Mouse (Mus musculus) common myeloid progenitor, adult 5-6 weeks (primary cell): Measurements from ENCODE around the gene Spata31d1b. TPM values are rescaled to one million over a fixed set of nuclear protein-coding genes. Genes with fewer than 3 reads are reported as not detected.
"Not testable (repeated sequence)": the region's sequence is repeated elsewhere in the genome, so short reads cannot be mapped to it uniquely, and the experiment has no call there.

Experiments
- ATAC-seq: replicated peaks from 2 replicates; pipeline ENCODE4 v1.8.0; 2016; ENCODE audit warnings: low read depth, mild to moderate bottlenecking, moderate TSS enrichment, inconsistent platforms; ENCODE audit not compliant: poor library complexity, severe bottlenecking
- total RNA-seq: library from RNA; stranded (forward); fragments of 200-1000, 187-1606 nt; gene quantifications from 2 replicates; pipeline ENCODE4 v1.2.3, GENCODE M21; 2017

The Spata31d1b gene
- total RNA-seq, 1 experiment from 2014 or later: not detected

DNA sequence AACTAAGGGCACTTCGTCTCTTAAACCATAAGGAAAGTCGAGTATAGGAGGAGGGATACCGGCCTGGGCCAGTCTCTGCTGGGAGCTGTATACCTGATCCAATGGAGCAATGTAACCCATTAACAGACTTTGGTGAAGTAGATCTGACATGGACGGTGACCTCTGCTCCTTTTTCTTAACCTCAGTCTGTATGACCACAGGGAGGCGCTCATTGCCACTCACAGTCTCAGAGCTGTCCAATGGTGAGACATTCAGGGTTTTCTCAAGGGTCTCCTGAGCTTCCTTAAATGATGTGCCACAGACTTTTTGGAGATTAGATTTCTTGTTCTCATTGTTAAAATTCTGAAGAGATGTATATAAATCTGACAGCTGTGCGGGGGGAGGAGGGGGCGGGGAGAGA is 21.5 kb upstream of the Spata31d1b start:
- no peak for ATAC-seq

DNA sequence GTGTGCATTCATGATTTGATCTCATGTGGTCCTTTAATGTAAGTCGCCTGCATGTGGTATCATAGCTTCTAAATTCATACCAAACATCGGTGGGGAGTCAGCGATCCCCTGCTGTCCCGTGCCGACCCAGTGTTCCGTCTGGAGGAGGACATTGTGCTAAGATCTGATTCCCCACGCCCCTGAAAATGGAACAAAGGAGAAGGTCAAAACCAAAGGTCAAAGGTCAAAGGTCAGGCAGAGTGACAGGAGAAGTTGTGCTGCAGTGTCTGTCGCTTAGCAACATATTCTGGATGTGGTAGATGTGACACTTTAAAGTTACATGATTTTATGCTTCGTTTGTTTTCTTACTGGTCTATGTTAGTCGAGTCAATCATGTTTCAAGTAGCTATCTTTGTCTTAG is 20.6 kb upstream of the Spata31d1b start:
- no peak for ATAC-seq

DNA sequence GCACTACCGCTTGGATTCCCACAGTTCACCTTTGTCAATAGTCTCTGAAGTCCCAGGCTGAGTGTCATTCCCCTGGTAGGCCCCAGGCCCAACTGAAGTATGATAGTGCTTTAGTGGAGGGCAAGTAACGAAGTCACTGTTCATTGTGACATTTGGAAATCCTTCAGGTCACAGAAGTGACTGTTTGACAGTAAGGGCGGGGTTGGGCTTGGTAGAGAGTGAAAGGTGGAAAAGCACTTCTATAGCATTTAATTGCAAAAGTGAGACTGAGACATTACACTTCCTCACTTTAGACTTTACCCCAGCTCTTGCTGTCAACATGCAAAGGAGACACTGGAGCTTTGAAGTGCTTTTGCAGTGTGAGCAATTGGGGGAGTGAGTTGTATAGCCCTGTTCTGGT is 18.1 kb upstream of the Spata31d1b start, which contains the start of gene 4921517D22Rik:
Gene 4921517D22Rik, minus strand, starts transcription at position 101 of the 400 bp plus-strand sequence.
- no peak for ATAC-seq

DNA sequence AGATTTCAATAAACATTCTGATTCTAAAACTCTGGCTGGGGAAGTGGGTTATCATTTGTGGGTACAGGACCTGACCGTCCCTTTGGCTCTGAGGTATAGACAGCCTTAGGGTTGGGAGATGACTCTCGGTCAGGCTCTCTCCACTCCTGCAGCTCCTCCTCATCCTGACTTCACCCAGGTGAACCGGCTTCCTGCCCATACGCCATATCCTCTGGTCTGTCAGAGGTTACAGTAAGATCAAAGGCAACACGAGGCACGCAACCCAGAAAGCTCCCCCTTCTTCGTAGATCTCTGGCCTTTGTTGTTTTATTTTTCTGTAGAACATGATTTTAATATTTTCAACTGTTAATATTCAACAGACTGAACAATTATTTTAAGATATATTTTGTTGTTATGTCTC is 16.3 kb upstream of the Spata31d1b start:
- ATAC-seq: no peak

DNA sequence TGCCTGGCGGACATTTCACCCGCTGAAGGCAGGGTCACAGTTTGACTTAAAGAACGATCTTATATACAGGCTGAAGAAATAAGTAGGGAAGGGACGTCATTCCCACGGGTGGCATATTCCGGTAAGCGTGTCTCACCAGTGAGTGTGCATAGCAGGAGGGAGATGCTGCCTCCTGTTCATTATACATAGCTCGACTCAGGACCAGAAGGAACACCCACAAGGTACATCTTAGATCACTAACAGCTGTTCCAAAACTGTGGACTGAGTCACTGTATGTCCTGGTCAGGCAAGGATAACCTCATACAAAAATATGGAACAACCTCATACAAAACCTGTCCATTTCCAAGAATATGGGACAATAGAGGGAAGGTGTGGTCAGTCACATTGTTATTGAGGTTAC is 13.0 kb upstream of the Spata31d1b start:
- ATAC-seq: no peak

DNA sequence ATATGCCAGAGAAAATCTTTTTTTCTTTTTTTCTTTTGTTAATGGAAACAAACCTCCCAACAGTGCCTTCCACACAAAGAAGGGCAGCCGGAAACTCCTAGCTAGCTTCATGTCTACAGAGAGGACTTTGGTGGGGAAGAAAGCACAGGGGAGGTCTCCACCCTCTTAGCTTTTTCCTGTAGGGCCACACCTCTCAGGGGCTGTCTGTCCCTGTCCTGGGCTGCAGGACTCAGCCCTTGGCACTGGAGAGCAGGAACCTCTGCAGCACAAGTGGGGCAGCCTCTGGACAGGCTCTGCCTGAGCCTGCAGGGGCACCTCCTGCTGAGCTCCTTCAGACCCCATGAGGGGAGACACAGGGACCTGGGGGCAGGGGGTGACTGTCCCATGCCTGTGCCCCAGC is 11.9 kb upstream of the Spata31d1b start:
- 0 out of 2 replicates have a peak, but pooled peaks have one; percentile 5 for ATAC-seq

DNA sequence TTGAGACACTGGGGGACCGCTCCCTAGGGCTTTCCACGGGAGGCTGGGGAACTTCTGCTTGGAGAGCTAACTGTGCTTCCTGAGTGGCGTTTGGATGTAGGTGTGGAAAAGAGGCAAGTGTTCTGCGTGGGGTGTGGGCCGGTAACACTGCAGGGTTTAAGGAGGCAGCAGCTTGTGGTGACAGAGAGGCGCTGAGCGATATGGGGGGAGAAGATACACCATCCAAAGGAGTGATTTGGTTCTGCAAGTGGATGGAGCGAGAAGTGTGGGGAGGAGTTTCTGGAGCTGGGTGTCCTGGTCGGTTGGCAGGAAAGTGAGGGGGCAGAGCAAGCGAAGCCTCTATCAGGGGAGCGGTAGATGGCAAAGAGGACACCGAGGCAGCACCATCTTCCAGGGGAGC is 8.6 kb upstream of the Spata31d1b start:
- no peak for ATAC-seq

DNA sequence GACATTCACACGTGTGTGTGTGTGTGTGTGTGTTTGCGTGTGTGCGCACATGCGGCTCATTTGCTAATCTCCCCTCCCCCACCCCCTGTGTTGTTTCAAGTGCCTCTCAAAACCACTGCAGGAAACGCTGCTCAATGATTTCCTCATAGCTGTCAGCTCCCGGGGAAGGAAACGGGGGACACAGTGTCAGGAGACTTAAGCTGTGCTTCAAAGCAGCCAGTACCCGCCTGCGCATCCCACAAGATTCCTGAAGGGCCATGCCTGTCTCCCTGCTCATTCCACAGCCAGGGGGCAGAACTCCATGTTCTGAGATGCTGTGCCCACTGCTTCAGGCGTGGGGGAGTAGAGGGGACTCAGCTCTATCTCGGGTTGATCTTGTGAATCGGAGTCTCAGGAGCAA is 7.5 kb upstream of the Spata31d1b start:
- peak; percentile 89 for ATAC-seq

DNA sequence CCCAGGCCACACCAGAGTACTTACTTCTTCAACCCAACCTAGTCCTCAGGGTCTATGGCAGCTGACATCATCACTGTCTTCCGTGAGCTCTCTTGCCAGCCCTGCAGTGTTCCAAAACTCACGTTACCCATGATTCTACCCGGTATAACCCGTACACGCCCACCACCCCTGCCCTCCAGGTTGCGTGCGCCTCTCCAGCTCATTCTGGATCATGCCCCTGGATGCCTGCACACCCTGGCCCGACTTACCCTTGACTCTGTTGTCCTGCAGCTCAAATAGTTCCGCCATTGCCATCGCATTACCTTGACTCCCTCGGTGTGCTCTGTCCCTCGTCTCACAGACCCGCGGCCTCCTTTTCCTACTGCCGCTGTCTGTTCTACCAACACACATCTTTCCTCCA is 1.9 kb upstream of the Spata31d1b start, which contains the start of gene Spata31d1a:
Gene Spata31d1a, minus strand, starts transcription at position 101 of the 400 bp plus-strand sequence.
- ATAC-seq: no peak

DNA sequence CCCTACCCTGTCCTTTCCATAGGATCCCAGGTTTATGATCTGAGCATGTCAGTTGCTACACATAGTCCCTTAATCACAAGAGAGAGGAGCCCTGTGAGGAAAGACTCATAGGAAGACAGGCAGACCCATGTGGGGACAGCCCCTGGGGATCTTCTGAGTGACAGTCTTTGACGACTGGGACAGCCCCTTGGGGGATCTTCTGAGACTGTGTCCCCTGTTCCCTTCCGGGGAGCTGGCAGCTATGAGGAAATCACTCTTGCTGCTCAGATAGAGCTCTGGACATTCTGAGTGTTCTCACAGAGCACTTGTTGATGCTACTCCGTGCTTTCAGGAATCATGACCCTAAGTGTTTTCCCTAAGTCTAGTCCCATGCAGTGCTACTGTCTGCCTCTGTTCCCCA is 1.6 kb downstream of the Spata31d1b start:
- no peak for ATAC-seq

DNA sequence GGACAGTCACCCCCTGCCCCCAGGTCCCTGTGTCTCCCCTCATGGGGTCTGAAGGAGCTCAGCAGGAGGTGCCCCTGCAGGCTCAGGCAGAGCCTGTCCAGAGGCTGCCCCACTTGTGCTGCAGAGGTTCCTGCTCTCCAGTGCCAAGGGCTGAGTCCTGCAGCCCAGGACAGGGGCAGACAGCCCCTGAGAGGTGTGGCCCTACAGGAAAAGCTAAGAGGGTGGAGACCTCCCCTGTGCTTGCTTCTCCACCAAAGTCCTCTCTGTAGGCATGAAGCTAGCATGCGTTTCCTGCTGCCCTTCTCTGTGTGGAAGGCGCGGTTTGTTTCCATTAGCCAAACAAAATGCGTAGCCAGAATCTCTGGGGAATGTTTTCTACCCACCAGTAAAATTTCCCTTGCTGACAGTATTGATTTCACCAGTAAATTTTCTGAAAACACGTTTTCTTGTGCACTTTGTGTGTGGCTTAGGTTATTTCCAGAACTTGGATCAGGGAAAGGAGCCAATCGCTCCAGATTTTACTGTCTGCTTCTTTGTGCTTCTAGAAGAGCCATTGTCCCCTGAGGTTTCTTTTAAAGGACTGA is 6.9 kb downstream of the Spata31d1b start:
- ATAC-seq: peak; percentile 65

DNA sequence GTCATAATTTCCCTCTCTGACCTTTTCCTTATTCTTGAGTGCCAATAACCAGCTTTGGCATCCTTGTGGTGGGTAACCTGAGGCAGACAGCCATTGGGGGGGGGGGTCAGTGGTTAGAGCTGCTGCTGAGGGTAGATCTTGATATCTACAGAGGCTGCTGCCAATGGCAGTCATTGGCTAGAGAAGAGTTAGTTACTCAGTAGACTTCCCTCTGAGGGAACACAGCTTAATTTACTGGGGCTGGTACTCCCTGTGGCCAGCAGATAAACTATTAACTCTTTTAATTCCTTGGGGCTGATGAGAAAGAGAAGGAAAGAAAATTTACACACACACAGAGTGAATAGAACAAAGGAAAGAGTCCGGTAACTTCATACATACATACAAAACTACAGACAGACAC is 7.4 kb downstream of the Spata31d1b start:
- ATAC-seq: peak; percentile 37; the same call in 1 of the 2 replicates

DNA sequence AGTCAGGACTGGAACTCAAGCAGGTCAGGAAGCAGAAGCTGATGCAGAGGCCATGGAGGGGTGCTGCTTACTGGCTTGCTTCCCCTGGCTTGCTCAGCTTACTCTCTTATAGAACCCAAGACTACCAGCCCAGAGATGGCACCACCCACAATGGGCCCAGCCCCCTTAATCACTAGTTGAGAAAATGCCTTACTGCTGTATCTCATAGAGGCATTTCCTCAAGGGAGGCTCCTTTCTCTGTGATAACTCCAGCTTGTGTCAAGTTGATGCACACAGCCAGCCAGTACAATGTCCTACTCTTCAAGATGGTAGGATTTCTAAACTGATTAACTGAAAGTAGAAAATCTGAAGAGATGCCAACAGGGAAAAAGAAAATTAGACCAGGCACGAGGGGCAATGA is 10.0 kb downstream of the Spata31d1b start:
- ATAC-seq: not testable (repeated sequence)

DNA sequence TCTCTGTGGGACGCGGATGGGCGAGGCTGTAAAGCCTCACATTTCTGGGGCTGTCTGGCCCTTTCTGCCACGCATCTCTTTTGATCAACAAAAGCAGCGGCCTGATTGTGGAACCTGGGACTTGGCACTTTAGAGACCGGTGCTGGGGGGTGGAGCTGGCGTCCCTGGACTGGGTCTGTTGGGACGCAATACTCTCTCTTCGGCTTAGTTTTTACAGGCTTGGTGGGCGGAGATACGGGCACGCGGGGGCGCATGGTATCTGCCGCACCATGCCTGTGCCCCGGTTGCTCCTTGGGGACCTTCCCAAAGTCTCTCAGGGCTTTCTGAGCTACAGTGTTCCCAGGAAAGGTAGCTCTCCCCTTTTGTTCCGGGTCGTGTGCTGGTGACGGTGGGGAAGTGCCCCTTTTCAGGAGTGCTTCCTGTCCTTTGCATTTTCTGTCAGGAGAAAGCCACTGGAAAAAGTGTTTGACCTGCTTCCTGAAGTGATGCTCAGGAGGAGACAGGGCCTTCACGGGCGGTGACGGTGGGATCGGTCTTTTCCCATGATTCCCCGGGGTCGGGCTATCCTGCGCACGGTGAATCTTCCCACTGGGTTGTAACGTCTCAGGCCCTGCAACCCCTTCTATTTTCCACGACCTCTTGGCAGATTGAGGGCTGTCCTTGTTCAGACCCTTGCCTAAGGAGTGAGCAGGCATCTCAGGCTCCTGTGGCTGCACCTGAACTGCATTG is 14.2 kb downstream of the Spata31d1b start:
- no peak for ATAC-seq

DNA sequence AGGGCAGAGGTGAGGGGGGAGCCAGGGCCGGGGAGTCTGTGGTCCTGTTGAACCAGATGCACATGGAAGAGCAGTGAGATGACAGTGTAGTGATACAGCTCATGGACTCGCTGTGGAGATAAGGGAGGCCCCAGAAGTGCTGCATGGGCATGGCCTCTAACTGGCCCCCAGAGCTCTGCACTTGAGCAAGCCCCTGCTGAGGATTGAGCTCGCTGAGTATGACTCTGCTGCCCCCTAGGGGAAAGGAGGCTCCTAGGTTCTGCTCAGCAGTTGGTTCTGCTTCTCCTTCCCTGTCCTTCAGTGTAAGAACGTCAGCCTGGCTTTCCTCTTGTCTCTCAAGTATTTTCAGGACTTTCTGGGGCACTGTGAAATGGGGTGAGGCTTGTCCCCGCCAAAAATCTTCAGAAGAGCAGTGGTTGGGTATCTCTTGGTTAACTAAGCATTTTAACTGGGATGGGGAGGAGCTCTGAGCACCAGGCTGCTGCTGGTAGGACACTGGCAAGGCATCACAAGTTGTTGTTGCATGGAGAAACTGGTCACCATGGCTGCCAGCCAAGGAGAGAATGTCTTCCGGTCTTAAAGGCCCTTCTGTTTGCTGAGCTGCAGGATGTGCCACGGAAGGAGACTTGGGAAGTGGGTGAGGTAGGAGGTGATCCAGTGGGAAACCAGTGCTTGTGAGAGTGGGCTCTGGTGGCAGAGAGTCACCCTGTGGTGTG is 16.5 kb downstream of the Spata31d1b start:
- peak; percentile 94 for ATAC-seq

DNA sequence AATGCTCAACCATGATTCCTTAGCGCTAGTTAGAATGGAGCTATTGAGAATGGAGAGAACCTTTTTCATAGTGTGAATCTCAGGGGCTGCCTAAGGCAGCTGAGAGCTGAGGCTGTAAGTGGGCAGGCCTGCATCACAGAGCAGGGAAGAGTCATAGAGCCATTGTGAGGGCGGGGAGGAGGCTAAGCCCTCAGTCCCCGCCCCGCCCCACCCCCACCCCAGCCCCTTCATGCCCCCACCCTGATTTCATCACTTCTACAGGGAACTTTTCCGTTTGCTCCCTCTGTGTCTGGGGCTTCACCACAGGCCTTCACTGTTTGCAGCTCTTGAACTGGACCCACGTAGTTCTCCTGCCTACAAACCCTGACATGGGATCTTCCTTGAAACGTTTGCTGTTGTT is 19.6 kb downstream of the Spata31d1b start, which contains the start of gene Spata31d1d:
Gene Spata31d1d, minus strand, starts transcription at position 101 of the 400 bp plus-strand sequence.
- no peak for ATAC-seq

DNA sequence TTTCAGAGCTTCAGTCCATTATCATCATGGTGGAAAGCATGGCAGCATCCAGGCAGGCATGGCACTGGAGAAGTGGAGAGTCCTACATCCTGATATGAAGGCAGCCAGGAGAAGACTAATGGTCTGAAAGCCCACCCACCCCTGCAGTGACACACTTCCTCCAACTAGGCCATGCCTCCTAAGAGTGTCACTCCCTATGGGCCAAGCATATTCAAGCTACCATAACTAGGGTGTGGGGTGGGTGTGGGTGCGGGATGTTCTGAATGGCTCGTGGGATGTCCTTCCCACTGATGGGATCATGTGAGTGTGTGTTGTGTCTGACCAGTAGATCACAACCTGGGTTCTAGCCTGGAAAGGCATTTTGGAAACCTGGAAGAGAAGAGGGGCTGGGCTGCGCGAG is 21.9 kb downstream of the Spata31d1b start:
- ATAC-seq: no peak

DNA sequence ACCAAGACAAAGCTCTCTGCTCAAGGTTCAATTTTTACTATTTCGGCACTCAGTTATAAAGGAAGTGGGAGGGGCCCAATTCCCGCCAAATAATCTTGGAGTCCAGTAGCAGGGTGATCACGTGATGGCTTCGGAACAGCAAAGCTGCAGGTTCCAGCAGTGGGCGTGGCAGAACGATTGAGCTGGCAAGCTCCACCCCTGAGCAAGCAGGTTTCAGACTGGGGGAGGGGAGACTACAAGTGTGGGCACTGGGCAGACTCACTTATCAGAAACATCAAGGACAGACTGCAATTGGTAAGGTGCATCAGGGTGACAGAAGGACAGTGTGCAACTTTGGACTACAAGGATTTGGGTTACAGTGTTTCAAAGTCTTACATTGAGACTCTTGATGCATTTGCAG is 22.3 kb downstream of the Spata31d1b start:
- 0 out of 2 replicates have a peak, but pooled peaks have one; percentile 9 for ATAC-seq

DNA sequence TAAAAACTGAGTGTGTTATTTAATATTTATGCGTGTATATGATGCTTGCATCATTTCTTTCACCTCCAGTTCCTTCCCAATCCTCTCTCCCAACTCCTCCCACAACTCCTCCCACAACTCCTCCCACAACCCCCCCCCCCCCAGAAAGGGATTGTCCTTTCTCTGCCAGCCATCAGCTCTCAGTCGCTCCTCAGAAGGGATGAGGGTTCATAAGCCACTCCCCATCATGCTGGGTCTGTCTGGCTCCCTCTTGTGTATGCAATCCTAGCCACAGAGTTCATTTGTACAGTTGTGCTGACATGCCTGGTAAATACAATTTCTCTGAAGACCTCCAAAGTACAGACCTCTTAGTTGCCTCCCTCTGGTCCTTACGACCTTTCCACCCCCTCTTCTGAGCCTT is 23.1 kb downstream of the Spata31d1b start:
- ATAC-seq: peak; percentile 88

DNA sequence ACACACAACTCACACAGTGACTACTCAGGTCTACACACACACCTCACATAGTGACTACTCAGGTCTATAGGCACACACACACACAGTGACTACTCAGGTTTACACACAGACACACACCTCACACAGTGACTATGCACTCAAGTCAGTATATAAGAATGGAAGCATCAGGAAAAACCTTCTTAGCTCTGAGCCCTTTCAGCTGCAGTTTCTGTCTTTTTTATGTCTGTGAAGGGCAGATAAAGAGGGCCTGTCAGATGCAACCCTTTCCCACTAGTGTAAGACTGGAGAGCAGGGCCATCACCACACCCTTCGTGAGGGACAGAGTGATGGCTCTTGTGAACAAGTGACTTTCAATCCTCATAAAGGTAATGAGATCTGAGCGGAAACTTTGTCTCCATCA is 26.4 kb downstream of the Spata31d1b start:
- no peak for ATAC-seq

DNA sequence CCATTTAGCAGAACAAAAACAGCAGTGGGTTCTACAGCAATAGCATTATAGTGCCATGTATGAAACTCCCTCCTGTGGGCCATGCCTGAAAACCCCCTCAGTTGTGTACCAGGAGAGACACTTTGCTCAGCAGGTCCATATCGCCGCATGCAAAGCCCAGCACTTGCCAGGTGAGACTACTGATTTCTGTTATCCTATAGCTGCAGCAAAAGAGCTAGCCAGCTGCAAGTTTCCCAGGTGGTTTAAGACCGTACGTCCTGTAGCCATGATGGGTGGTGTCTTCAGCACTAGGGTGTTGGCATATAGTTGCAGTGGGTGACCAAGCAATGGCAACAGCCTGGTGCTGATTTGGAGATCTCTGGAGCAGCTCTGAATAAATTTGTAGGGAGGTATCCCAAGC is 27.3 kb downstream of the Spata31d1b start:
- no peak for ATAC-seq
